Mouse (Mus musculus): ENCODE data around the gene Atp1b1. TPM values are rescaled to one million over a fixed set of nuclear protein-coding genes. Genes with fewer than 3 reads are reported as not detected.

Gene Atp1b1
- total and polyA plus RNA-seq, 3 experiments, result 0.23 to 0.43 TPM; not detected in 1

DNA sequence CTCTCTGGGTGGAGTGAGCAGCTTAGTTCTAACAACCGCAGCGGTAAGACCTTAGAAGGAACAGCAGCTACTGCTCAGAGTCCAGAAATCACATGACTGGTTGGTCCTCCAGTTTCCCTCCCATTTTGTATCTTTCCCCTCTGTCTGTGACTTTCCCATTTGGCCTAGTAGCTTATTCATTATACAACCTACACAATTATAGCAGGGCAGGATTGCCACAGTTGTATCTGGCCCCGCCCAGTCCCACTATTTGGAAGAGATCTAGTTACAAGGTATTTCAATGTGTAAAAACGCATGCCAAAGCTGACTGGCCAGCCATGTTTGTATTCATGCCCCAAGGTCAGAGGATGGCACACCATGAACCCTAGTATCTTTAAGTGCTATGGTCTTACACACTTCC lies 7.5 kb downstream of the Atp1b1 start:
- Histone ChIP-seq H3K27me3 (ENCODE audit: control insufficient read depth in 1 of 2, insufficient read depth in 2 of 2, low read length in 2 of 2) (no peaks in the 10 kb centered on the region), H3K4me1 (ENCODE audit: control insufficient read depth in 1 of 2, insufficient read depth in 2 of 2, low read length in 2 of 2) (no peaks in the 10 kb centered on the region), H3K4me3 (ENCODE audit: control insufficient read depth in 1 of 2, insufficient read depth in 1 of 2, low read depth in 2 of 2, low read length in 2 of 2) (no peak overlapping the region), H3K27ac (ENCODE audit: control insufficient read depth, low read depth, low read length) (no peak overlapping the region), H3K9me3 (replicated peaks; ENCODE audit: insufficient read depth, low read length) (no peaks in the 10 kb centered on the region), H3K79me2 (ENCODE audit: control insufficient read depth, insufficient read depth, low read length, poor library complexity) (no peaks in the 10 kb centered on the region), H3K36me3 (ENCODE audit: control insufficient read depth in 1 of 2, insufficient read depth in 2 of 2, low read length in 2 of 2) (no peaks in the 10 kb centered on the region), H3K9ac (ENCODE audit: control insufficient read depth, low read depth, low read length, poor library complexity, severe bottlenecking) (no peak overlapping the region)
- DNase-seq (ENCODE audit: low read depth, low spot score), result no peak
- TF ChIP-seq MYB (IDR thresholded peaks at IDR 0.05; ENCODE audit: low read depth, low read length), result no peak
- no peak for TF ChIP-seq BHLHE40 (IDR thresholded peaks at IDR 0.05; ENCODE audit: borderline replicate concordance, low read depth, low read length)
- no peak for TF ChIP-seq TAL1 (IDR thresholded peaks at IDR 0.05; ENCODE audit: low read length)
- no peak for TF ChIP-seq MXI1 (IDR thresholded peaks at IDR 0.05; ENCODE audit: low read depth, low read length)
- TF ChIP-seq CHD2 (IDR thresholded peaks at IDR 0.05; ENCODE audit: low read length), result no peak
- no peak for TF ChIP-seq MAX (IDR thresholded peaks at IDR 0.05; ENCODE audit: low read length)
- no peak for TF ChIP-seq NRF1 (IDR thresholded peaks at IDR 0.05; ENCODE audit: insufficient read depth, low read depth, low read length, poor library complexity, severe bottlenecking)
- no peak for TF ChIP-seq ZKSCAN1 (IDR thresholded peaks at IDR 0.05; ENCODE audit: low read depth, low read length)
- no peak for TF ChIP-seq SIN3A (IDR thresholded peaks at IDR 0.05; ENCODE audit: low read length)
- no peak for TF ChIP-seq POLR2A (IDR thresholded peaks at IDR 0.05; ENCODE audit: control insufficient read depth in 1 of 2, insufficient read depth in 1 of 2, low read depth in 1 of 2, low read length in 2 of 2, poor library complexity in 1 of 2)
- TF ChIP-seq ZNF384 (IDR thresholded peaks at IDR 0.05; ENCODE audit: low read depth, low read length), result no peak
- no peak for TF ChIP-seq TBP (IDR thresholded peaks at IDR 0.05; ENCODE audit: low read depth, low read length)
- TF ChIP-seq KAT2A (conservative IDR thresholded peaks at IDR 0.05; ENCODE audit: low read depth, low read length), result no peak
- no peak for TF ChIP-seq CHD1 (IDR thresholded peaks at IDR 0.05; ENCODE audit: low read depth, low read length)

DNA sequence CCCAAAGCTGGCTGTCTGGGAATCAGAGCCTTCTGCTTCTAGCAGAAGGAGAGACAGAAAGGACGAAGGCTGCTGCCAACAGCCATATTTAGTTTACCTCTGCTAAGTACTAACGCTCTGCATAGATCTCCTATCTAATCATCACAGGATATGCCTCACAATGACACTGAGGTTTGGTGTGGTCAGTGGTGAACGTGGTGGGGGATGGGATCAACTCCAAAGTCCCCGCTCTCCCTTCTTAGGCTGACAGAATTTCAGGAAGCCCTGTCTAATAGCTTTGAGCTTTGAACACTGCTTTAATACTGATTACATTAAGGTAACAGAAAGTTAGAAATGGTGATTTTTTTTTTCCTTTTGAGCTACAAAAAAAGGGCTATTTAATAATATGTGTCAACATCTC lies 7.9 kb downstream of the Atp1b1 start:
- no peaks in the 10 kb centered on the region for H3K36me3 ChIP-seq (ENCODE audit: control insufficient read depth in 1 of 2, insufficient read depth in 2 of 2, low read length in 2 of 2)

More for the DNA sequence above, 7.9 kb downstream of the Atp1b1 start:
- H3K9ac ChIP-seq (ENCODE audit: control insufficient read depth, low read depth, low read length, poor library complexity, severe bottlenecking), result no peak overlapping the region
- DNase-seq (ENCODE audit: low read depth, low spot score), result no peak
- H3K27me3 ChIP-seq (ENCODE audit: control insufficient read depth in 1 of 2, insufficient read depth in 2 of 2, low read length in 2 of 2), result no peaks in the 10 kb centered on the region
- no peaks in the 10 kb centered on the region for H3K79me2 ChIP-seq (ENCODE audit: control insufficient read depth, insufficient read depth, low read length, poor library complexity)
- no peak overlapping the region for H3K4me3 ChIP-seq (ENCODE audit: control insufficient read depth in 1 of 2, insufficient read depth in 1 of 2, low read depth in 2 of 2, low read length in 2 of 2)
- TF ChIP-seq CHD1 (IDR thresholded peaks at IDR 0.05; ENCODE audit: low read depth, low read length) (no peak), NRF1 (IDR thresholded peaks at IDR 0.05; ENCODE audit: insufficient read depth, low read depth, low read length, poor library complexity, severe bottlenecking) (no peak), MAZ (IDR thresholded peaks at IDR 0.05; ENCODE audit: low read depth, low read length) (no peak), RCOR1 (IDR thresholded peaks at IDR 0.05; ENCODE audit: low read depth, low read length) (no peak), NELFE (IDR thresholded peaks at IDR 0.05; ENCODE audit: low read depth, low read length) (no peak), HCFC1 (IDR thresholded peaks at IDR 0.05; ENCODE audit: low read depth, low read length) (no peak), MYB (IDR thresholded peaks at IDR 0.05; ENCODE audit: low read depth, low read length) (no peak), TAL1 (IDR thresholded peaks at IDR 0.05; ENCODE audit: low read length) (no peak), JUND (IDR thresholded peaks at IDR 0.05; ENCODE audit: low read depth, low read length) (no peak), TBP (IDR thresholded peaks at IDR 0.05; ENCODE audit: low read depth, low read length) (no peak), POLR2AphosphoS5 (IDR thresholded peaks at IDR 0.05; ENCODE audit: borderline replicate concordance, low read depth, low read length) (no peak), SMC3 (IDR thresholded peaks at IDR 0.05; ENCODE audit: low read depth, low read length) (no peak), ZMIZ1 (IDR thresholded peaks at IDR 0.05; ENCODE audit: low read depth, low read length) (no peak), USF2 (IDR thresholded peaks at IDR 0.05; ENCODE audit: borderline replicate concordance in 1 of 2, insufficient read depth in 1 of 2, low read depth in 1 of 2, low read length in 2 of 2) (no peak)
- H3K9me3 ChIP-seq (replicated peaks; ENCODE audit: insufficient read depth, low read length), result no peaks in the 10 kb centered on the region
- no peak overlapping the region for H3K27ac ChIP-seq (ENCODE audit: control insufficient read depth, low read depth, low read length)
- H3K4me1 ChIP-seq (ENCODE audit: control insufficient read depth in 1 of 2, insufficient read depth in 2 of 2, low read length in 2 of 2), result no peaks in the 10 kb centered on the region

Data from MEL (cell line).